Mouse (Mus musculus): Measurements from ENCODE around the gene Smco4.
"Not testable (repeated sequence)": the region's sequence is repeated elsewhere in the genome, so short reads cannot be mapped to it uniquely, and the experiment has no call there.

The Smco4 gene

GRCm38 (mm10) chr9:15538979-15539533, 45.8 kb downstream of the Smco4 start:
- no peak for DNase-seq (ENCODE audit: low read depth, low spot score)

DNA sequence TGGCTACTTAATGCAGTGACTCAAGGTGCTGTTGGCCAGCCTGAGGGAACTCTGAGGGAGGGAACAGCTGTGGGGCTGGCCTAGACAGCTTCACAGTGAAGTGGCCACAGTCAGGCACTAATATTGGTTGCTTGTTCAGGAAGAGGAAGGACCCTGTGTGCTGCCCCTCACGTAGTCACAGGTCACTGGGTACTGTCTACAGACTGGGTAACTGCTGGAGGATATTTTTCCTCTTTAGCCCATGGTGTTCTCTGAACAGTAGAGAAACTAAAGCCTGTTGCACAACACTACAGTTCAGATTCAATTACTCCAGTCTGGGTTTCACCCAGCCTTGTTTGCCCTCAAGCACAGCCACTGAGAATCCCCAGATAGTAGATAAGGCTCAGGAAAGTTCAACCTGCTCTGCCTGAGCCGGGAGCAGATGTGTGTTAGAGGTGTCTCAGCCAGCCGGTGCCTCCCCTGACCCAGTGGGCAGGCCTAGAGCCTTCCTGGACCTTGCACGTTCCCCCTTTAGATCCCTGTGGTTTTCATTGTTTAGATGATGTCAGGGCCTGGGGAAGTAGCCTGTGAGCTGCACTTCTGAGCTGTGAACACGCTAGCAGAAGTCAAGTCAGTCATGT, 48.6 kb downstream of the Smco4 start:
- DNase-seq (ENCODE audit: low read depth, low spot score), result no peak

GRCm38 (mm10) chr9:15550461-15550961, 57.3 kb downstream of the Smco4 start:
- no peak for DNase-seq (ENCODE audit: low read depth, low spot score)

DNA sequence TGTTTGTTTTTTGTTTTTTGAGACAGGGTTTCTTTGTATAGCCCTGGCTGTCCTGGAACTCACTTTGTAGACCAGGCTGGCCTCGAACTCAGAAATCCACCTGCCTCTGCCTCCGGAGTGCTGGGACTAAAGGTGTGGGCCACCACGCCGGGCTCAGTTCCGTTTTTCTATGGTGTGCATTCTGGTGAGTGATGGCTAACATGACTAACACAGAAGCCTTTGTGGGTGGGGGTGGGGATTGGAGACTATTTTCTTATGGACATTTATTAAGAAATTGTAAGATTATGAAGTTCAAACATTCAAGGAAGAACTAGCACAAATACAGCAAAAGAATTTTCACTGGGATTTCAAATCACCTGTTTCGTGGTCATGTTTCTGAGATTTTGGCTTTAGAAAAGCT, 57.8 kb downstream of the Smco4 start:
- not testable (repeated sequence) for DNase-seq (ENCODE audit: low read depth, low spot score)

- DNase-seq (ENCODE audit: low read depth, low spot score), result no peak
These were observed 59.0 kb downstream of the Smco4 start for GRCm38 (mm10) chr9:15551933-15552851.

GRCm38 (mm10) chr9:15553322-15553721, 60.1 kb downstream of the Smco4 start:
- DNase-seq (ENCODE audit: low read depth, low spot score), result no peak

DNA sequence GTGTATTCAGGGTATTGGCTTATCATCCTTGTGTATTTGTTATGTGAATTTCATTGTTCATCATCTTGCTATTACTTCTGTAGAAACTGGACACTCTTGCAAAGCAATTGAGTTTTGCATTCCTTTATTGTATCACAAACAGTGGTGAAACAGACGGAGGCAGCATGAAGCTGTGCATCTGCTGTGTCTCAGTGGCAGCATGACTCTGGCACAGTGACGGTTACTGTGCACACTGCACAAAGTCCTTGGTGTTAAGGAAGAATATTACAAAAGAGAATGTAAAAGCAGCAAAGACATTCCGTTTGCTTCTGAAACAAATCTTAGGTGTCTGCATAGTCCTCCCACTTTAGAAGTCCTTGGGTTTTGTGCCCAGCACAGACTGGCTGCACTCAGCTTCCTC, 67.2 kb downstream of the Smco4 start:
- DNase-seq (ENCODE audit: low read depth, low spot score), result no peak

- no peak for DNase-seq (ENCODE audit: low read depth, low spot score)
These were observed 69.1 kb downstream of the Smco4 start for GRCm38 (mm10) chr9:15562353-15562752.

GRCm38 (mm10) chr9:15574750-15575454, 81.7 kb downstream of the Smco4 start:
- DNase-seq (ENCODE audit: low read depth, low spot score), result peak; percentile 14

- DNase-seq (ENCODE audit: low read depth, low spot score), result no peak
These were observed 85.2 kb downstream of the Smco4 start for GRCm38 (mm10) chr9:15578427-15578826.

DNA sequence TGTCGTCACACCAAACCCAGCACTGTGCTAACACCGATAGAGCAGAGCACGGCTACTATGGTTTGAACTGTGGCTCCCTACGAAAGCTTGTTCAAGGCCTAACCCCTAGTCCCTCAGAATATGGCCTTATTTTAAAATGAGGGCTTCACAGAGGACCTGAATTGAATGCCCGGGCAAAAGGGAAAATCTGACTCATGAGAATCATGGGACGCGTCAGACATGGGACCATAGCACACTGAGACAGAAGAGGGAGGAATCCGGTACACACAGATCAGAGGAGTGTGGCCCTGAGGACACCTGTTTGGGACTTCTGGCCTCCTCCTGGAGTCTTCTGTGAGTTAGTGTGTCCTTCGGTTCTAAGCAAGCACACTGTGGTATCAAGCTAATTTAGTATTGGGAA, 85.7 kb downstream of the Smco4 start:
- no peak for DNase-seq (ENCODE audit: low read depth, low spot score)

GRCm38 (mm10) chr9:15580176-15580575, 86.9 kb downstream of the Smco4 start:
- DNase-seq (ENCODE audit: low read depth, low spot score), result no peak

GRCm38 (mm10) chr9:15582026-15582425, 88.8 kb downstream of the Smco4 start:
- no peak for DNase-seq (ENCODE audit: low read depth, low spot score)

- DNase-seq (ENCODE audit: low read depth, low spot score), result no peak
These were observed 91.0 kb downstream of the Smco4 start for GRCm38 (mm10) chr9:15584209-15584608.

GRCm38 (mm10) chr9:15585956-15586355, 92.7 kb downstream of the Smco4 start:
- no peak for DNase-seq (ENCODE audit: low read depth, low spot score)

GRCm38 (mm10) chr9:15587157-15587854, 94.1 kb downstream of the Smco4 start:
- no peak for DNase-seq (ENCODE audit: low read depth, low spot score)

DNA sequence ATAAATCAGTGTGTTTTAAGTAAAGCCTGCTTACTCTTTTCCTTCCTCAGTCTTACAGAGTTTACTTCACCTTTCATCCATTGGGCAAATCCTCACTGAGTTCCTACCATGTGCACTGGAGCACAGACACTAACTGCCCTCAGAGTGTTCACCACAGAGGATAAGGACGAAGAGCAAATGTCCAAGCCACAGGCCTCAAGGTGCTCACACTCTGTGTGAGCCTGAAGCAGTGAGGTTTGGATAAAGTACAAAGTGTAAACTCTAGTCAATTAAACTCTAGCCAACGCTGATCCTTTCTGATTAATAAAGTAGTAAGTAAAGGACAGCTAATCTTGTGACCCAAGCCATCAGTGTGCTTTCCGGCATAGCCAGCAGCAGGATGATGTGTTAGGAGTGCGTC, 100.9 kb downstream of the Smco4 start:
- DNase-seq (ENCODE audit: low read depth, low spot score), result no peak
